Mouse (Mus musculus): ENCODE measurements at regions not wholly inside any gene's neighbourhood (a gene's known extent, or its start where the extent isn't known, plus 50 kb on each side); places are given as distances from the start of the nearest gene placed in this dataset.
A peak's percentile ranks its signal among the peaks of the same experiment; 100 is the strongest.

DNA sequence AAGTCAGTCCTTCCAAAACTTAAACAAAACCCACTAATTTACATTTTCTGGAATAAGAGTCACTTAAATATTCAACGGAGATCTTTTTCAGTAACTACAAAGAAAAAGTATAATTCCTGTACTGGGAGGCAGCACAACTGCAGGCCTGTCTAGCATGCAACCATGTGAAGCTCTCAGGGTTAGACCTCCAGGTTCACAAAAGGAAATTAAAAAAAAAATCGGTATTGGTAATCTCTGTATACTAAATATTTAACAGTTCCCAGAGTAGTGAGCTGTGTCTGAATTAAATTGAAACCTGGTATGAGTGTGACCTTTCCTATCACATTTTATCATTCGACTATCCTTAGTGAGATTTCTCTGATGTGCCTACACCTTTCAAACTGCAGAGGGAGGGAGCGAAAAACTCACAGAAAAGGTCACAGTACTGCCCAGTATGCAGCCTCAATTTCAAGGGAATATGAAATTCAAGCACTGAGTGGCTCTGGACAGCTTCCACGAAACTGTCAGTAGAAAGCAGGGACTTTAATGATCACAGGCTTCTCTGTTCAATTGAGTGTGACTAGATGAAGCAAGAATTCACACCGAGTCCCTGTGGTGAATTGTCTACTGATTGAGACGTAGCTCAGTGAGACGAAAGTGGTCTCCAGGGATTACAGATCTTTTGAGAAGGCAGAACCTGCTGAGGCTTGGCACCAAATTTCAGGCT lies 197.9 kb upstream of the Spock3 start:
- DNase-seq: peak; percentile 29 to 30

DNA sequence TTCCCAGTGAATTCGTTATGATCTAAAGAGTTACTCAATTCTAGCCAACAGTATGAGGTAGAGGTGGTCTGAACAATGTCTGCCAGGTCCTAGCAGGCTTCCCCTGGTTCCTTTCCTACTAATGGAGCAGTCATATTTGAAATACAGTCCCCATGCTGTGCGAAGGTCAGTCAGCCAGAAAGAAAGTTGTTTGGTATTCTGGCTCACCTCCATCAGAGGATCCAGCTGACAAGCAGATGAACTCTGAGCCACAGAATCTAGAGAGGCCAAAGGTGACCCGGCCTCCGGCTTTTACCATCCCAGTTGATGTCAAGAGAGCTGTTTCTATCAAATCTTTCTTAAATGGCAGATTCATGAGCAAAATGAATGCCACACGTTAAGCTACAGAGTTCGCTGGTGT lies 177.0 kb upstream of the Spock3 start:
- peak; percentile 9 to 21 for DNase-seq

DNA sequence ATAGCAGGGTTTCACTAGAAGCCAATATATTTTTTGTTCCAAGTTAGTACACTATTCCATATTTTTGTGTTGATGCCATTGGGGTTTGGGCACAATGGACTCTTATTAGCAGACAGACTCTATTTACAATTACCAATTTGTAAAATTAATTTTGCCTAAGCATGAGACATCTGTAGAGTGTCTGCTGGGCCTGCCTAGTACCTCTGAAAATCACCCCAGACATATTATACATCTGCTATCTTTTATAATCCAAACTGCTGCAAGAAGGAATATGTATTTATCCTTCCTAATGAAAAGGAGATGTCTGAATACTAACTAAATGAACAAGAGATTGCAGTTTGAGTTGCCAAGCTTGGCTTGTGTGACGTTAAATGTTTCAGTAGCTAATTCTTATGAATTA lies 146.3 kb upstream of the Spock3 start:
- DNase-seq: no peak
